Mouse (Mus musculus) liver, postnatal 0 days (tissue): ENCODE results near the gene Vwf. TPM values are rescaled to one million over a fixed set of nuclear protein-coding genes. Genes with fewer than 3 reads are reported as not detected.

Source experiments
- ATAC-seq: fragments of 200-750 bp; cut with Nextera tagmentation; 2 replicates; pipeline ENCODE4 v1.8.0; 2017; ENCODE audit warnings: mild to moderate bottlenecking, moderate library complexity
- DNase-seq: peaks from one replicate; pipeline ENCODE4 v3.0.0-alpha.2; 2016
- H3K27ac ChIP-seq: fragments of 300-500 bp; sonication (generic); 2 replicates; pipeline ENCODE4 v1.5.1; 2014; ENCODE audit warnings: antibody characterized with exemption, moderate library complexity, mild to moderate bottlenecking, low read depth
- H3K27me3 ChIP-seq: fragments of 300-500 bp; sonication (generic); 2 replicates; pipeline ENCODE4 v1.6.1; 2014; ENCODE audit warnings: low read length, control low read depth, mixed read lengths; ENCODE audit not compliant: insufficient read depth
- H3K36me3 ChIP-seq: fragments of 300-500 bp; sonication (generic); replicated peaks from 2 replicates; pipeline ENCODE4 v1.6.1; 2014; ENCODE audit warnings: mild to moderate bottlenecking, control low read depth, low read length, moderate library complexity, mixed read lengths; ENCODE audit not compliant: insufficient read depth
- H3K4me1 ChIP-seq: fragments of 300-500 bp; sonication (generic); 2 replicates; pipeline ENCODE4 v1.6.1; 2014; ENCODE audit warnings: antibody characterized with exemption, mild to moderate bottlenecking, control low read depth; ENCODE audit not compliant: insufficient read depth
- H3K4me2 ChIP-seq: fragments of 300-500 bp; sonication (generic); 2 replicates; pipeline ENCODE4 v1.6.1; 2014; ENCODE audit warnings: low read depth, mild to moderate bottlenecking, low read length, moderate library complexity, mixed read lengths
- H3K4me3 ChIP-seq: fragments of 300-500 bp; sonication (generic); 2 replicates; pipeline ENCODE4 v1.5.1; 2014; ENCODE audit warnings: low read depth, low read length
- H3K9ac ChIP-seq: fragments of 300-500 bp; sonication (generic); replicated peaks from 2 replicates; pipeline ENCODE4 v1.6.1; 2014; ENCODE audit warnings: mild to moderate bottlenecking, moderate library complexity
- H3K9me3 ChIP-seq: fragments of 300-500 bp; sonication (generic); 2 replicates; pipeline ENCODE4 v1.6.1; 2016; ENCODE audit warnings: mild to moderate bottlenecking, control low read depth, low read length, mixed read lengths
- CTCF ChIP-seq: sonication (generic); IDR thresholded peaks from 2 replicates; pipeline ENCODE4 v1.5.1; 2016; ENCODE audit warnings: antibody characterized with exemption, low read depth
- EP300 ChIP-seq: IDR thresholded peaks from 2 replicates; pipeline ENCODE4 v1.6.1; 2016; ENCODE audit warnings: antibody characterized with exemption, low read depth, mild to moderate bottlenecking
- WGBS: fragments of 180-500 bp; shearing (Covaris S2); extraction: QIAGEN DNeasy Blood & Tissue Kit; methylation state at CpG from one replicate; pipeline ENCODE4 v1.1.7; 2014; ENCODE audit not compliant: insufficient replicate concordance; 5-methylcytosine and 5-hydroxymethylcytosine counted together
- polyA plus RNA-seq: library from polyadenylated mRNA; unstranded; fragments of >200 nt; fragmentation: Nextera tagmentation; extraction: Ambion mirVana; gene quantifications from 2 replicates; pipeline ENCODE4 v1.2.1, GENCODE M21; 2015

Vwf gene
- polyA plus RNA-seq, 1 experiment from 2014 or later = 14.8 TPM

GRCm38 (mm10) chr6:125690057-125690703 lies 143.6 kb downstream of the Vwf start, which contains the start of gene Ano2:
Ano2 (plus strand) TSS chr6:125690419.
- no peak within 1 kb of the TSS for H3K9ac ChIP-seq
- no peaks in the 10 kb centered on the region for H3K4me1 ChIP-seq
- H3K4me2 ChIP-seq = no peak within 1 kb of the TSS
- H3K4me3 ChIP-seq = no peak within 1 kb of the TSS
- H3K9me3 ChIP-seq = no peaks in the 10 kb centered on the region
- ATAC-seq (peak; percentile 40), DNase-seq (no peak)
- 30% methylated on average over 20 of the region's 20 CpGs for WGBS
- no peaks in the 10 kb centered on the region for H3K36me3 ChIP-seq
- H3K27me3 ChIP-seq = no peaks in the 10 kb centered on the region
- H3K27ac ChIP-seq = no peak within 1 kb of the TSS
- TF ChIP-seq CTCF = no peak
- no peak for TF ChIP-seq EP300

GRCm38 (mm10) chr6:125701146-125701545 lies 154.6 kb downstream of the Vwf start:
- no peaks in the 10 kb centered on the region for H3K36me3 ChIP-seq
- WGBS = 76% methylated on average over 2 of the region's 2 CpGs
- TF ChIP-seq EP300 (no peak), CTCF (no peak)

GRCm38 (mm10) chr6:125711261-125711660 lies 164.7 kb downstream of the Vwf start:
- Histone ChIP-seq H3K4me1 (no peaks in the 10 kb centered on the region), H3K4me3 (no peak overlapping the region), H3K27me3 (no peaks in the 10 kb centered on the region), H3K9ac (no peak overlapping the region), H3K27ac (no peak overlapping the region), H3K9me3 (no peaks in the 10 kb centered on the region), H3K4me2 (no peak overlapping the region), H3K36me3 (no peaks in the 10 kb centered on the region)
- ATAC-seq (no peak), DNase-seq (no peak)
- 82% methylated on average over 16 of the region's 16 CpGs for WGBS
- no peak for TF ChIP-seq EP300
- no peak for TF ChIP-seq CTCF

More at GRCm38 (mm10) chr6:125701146-125701545, 154.6 kb downstream of the Vwf start:
- Histone ChIP-seq H3K9ac (no peak overlapping the region), H3K27ac (no peak overlapping the region), H3K4me3 (no peak overlapping the region), H3K27me3 (no peaks in the 10 kb centered on the region), H3K4me2 (no peak overlapping the region), H3K9me3 (no peaks in the 10 kb centered on the region), H3K4me1 (no peaks in the 10 kb centered on the region)
- no peak for DNase-seq
- no peak for ATAC-seq

GRCm38 (mm10) chr6:125726408-125726807 lies 179.8 kb downstream of the Vwf start:
- ATAC-seq (no peak), DNase-seq (no peak)
- no peak for TF ChIP-seq EP300
- TF ChIP-seq CTCF = peak; percentile 52
- H3K27ac ChIP-seq = no peak overlapping the region
- H3K4me3 ChIP-seq = no peak overlapping the region
- H3K9me3 ChIP-seq = no peaks in the 10 kb centered on the region
- WGBS = 70% methylated on average over 2 of the region's 2 CpGs
- no peak overlapping the region for H3K9ac ChIP-seq
- no peak overlapping the region for H3K4me2 ChIP-seq
- no peaks in the 10 kb centered on the region for H3K36me3 ChIP-seq
- H3K27me3 ChIP-seq = no peaks in the 10 kb centered on the region
- no peaks in the 10 kb centered on the region for H3K4me1 ChIP-seq

- no peak overlapping the region for H3K27ac ChIP-seq
- no peak overlapping the region for H3K9ac ChIP-seq
- no peak overlapping the region for H3K4me2 ChIP-seq
- H3K4me3 ChIP-seq = no peak overlapping the region
- DNase-seq (no peak), ATAC-seq (no peak)
- no peak for TF ChIP-seq CTCF
- no peaks in the 10 kb centered on the region for H3K9me3 ChIP-seq
- 66% methylated on average over 5 of the region's 5 CpGs for WGBS
- no peaks in the 10 kb centered on the region for H3K36me3 ChIP-seq
- no peaks in the 10 kb centered on the region for H3K4me1 ChIP-seq
- H3K27me3 ChIP-seq = no peaks in the 10 kb centered on the region
Observed at GRCm38 (mm10) chr6:125727484-125727911, 180.9 kb downstream of the Vwf start.

GRCm38 (mm10) chr6:125729471-125729870 lies 182.9 kb downstream of the Vwf start:
- H3K27me3 ChIP-seq = no peaks in the 10 kb centered on the region
- no peaks in the 10 kb centered on the region for H3K36me3 ChIP-seq
- no peak overlapping the region for H3K9ac ChIP-seq
- no peak overlapping the region for H3K27ac ChIP-seq
- H3K4me2 ChIP-seq = no peak overlapping the region
- ATAC-seq (no peak), DNase-seq (no peak)
- TF ChIP-seq EP300 (no peak), CTCF (no peak)
- 76% methylated on average over 6 of the region's 6 CpGs for WGBS
- H3K4me1 ChIP-seq = no peaks in the 10 kb centered on the region
- H3K4me3 ChIP-seq = no peak overlapping the region
- no peaks in the 10 kb centered on the region for H3K9me3 ChIP-seq
